Mouse (Mus musculus) lung, postnatal 0 days (tissue): ENCODE results near the gene Noto.

Experiments
- CTCF ChIP-seq: IDR thresholded peaks from 2 replicates; pipeline ENCODE4 v1.5.1; 2016; ENCODE audit warnings: antibody characterized with exemption, mild to moderate bottlenecking
- EP300 ChIP-seq: IDR thresholded peaks from 2 replicates; pipeline ENCODE4 v1.6.1; 2016; ENCODE audit warnings: antibody characterized with exemption, mild to moderate bottlenecking, control low read depth

- no peak for TF ChIP-seq EP300
- TF ChIP-seq CTCF = no peak
These were observed 21.1 kb upstream of the Noto start for GRCm38 (mm10) chr6:85402613-85403012.
